Mouse (Mus musculus) megakaryocyte-erythroid progenitor cell, adult 5-6 weeks (primary cell): ENCODE measurements around the gene Clec4n. TPM values are rescaled to one million over a fixed set of nuclear protein-coding genes. Genes with fewer than 3 reads are reported as not detected.
A peak's percentile ranks its signal among the peaks of the same experiment; 100 is the strongest.
"Not testable (repeated sequence)": the region's sequence is repeated elsewhere in the genome, so short reads cannot be mapped to it uniquely, and the experiment has no call there.

Experiments
- ATAC-seq: replicated peaks from 2 replicates; pipeline ENCODE4 v1.8.0; 2016; ENCODE audit warnings: mild to moderate bottlenecking, inconsistent platforms; ENCODE audit not compliant: severe bottlenecking, poor library complexity, low FRiP score, low TSS enrichment
- total RNA-seq, 2 experiments: library from RNA; stranded (forward) in 1 of 2; stranded (reverse) in 1 of 2; fragments of 200-1000, 215-1000 nt in 1 of 2; fragments of >200 nt in 1 of 2; fragmentation: Nextera tagmentation in 1 of 2; gene quantifications; 2 replicates each; pipeline ENCODE4 v1.2.3; 2014 to 2017

Clec4n gene
- total RNA-seq, 2 experiments from 2014 or later, result not detected

- no peak for ATAC-seq
Measured at GRCm38 (mm10) chr6:123286311-123286710, 56.7 kb downstream of the Clec4n start.

GRCm38 (mm10) chr6:123288931-123289330 is 59.3 kb downstream of the Clec4n start:
- ATAC-seq, result peak; percentile 83

- no peak for ATAC-seq
Measured at GRCm38 (mm10) chr6:123289753-123290152, 60.1 kb downstream of the Clec4n start, which contains the start of gene Clec4e. Gene Clec4e, minus strand, starts transcription at chr6:123289870.

GRCm38 (mm10) chr6:123292751-123293400 is 63.2 kb downstream of the Clec4n start:
- peak; percentile 94 for ATAC-seq

GRCm38 (mm10) chr6:123293509-123293908 is 63.9 kb downstream of the Clec4n start:
- not testable (repeated sequence) for ATAC-seq

Other genes with a start within 250 kb of the Clec4n start
- not detected in 2 replicates for gene Clec4a4, start 239.5 kb upstream of the Clec4n start, total RNA-seq (2014; fragmentation: Nextera tagmentation)
- gene Clec4a4, start 239.5 kb upstream of the Clec4n start, total RNA-seq (2017), result not detected in 2 replicates
- gene Clec4b1, start 179.9 kb upstream of the Clec4n start, total RNA-seq (2014; fragmentation: Nextera tagmentation), result 4.7 TPM in 1 of 2 replicates, not detected in the other
- gene Clec4b1, start 179.9 kb upstream of the Clec4n start, total RNA-seq (2017), result 6.6 TPM in 1 of 2 replicates, not detected in the other
- gene Clec4a2, start 123.4 kb upstream of the Clec4n start, total RNA-seq (2014; fragmentation: Nextera tagmentation), result 2.3 TPM in 1 of 2 replicates, not detected in the other
- 3.2 TPM in 1 of 2 replicates, not detected in the other for gene Clec4a2, start 123.4 kb upstream of the Clec4n start, total RNA-seq (2017)
- not detected in 2 replicates for gene Clec4b2, start 57.0 kb upstream of the Clec4n start, total RNA-seq (2014; fragmentation: Nextera tagmentation)
- gene Clec4b2, start 57.0 kb upstream of the Clec4n start, total RNA-seq (2017), result 1.7 TPM in 1 of 2 replicates, not detected in the other
- gene Clec4d, start 32.3 kb downstream of the Clec4n start, total RNA-seq (2014; fragmentation: Nextera tagmentation), result 16.3 and 17.4 TPM in 2 replicates
- gene Clec4d, start 32.3 kb downstream of the Clec4n start, total RNA-seq (2017), result 5.5 and 22.8 TPM in 2 replicates
- 0.32 and 3.4 TPM in 2 replicates for gene Clec4e, start 60.0 kb downstream of the Clec4n start, total RNA-seq (2014; fragmentation: Nextera tagmentation)
- 1.5 and 5.6 TPM in 2 replicates for gene Clec4e, start 60.0 kb downstream of the Clec4n start, total RNA-seq (2017)
- gene Vmn2r19, start 78.5 kb downstream of the Clec4n start, total RNA-seq (2014; fragmentation: Nextera tagmentation), result not detected in 2 replicates
- gene Vmn2r19, start 78.5 kb downstream of the Clec4n start, total RNA-seq (2017), result not detected in 2 replicates
- gene Vmn2r20, start 188.3 kb downstream of the Clec4n start, total RNA-seq (2014; fragmentation: Nextera tagmentation), result not detected in 2 replicates
- not detected in 2 replicates for gene Vmn2r20, start 188.3 kb downstream of the Clec4n start, total RNA-seq (2017)